Mouse (Mus musculus) heart, embryonic 14.5 days (tissue): ENCODE measurements around the gene Elavl1. TPM values are rescaled to one million over a fixed set of nuclear protein-coding genes. Genes with fewer than 3 reads are reported as not detected.
"Not testable (repeated sequence)": the region's sequence is repeated elsewhere in the genome, so short reads cannot be mapped to it uniquely, and the experiment has no call there.

ENCODE experiments used
- ATAC-seq: fragments of 200-750 bp; cut with Nextera tagmentation; 2 replicates; pipeline ENCODE4 v1.8.0; 2017; ENCODE audit warnings: low read depth, moderate TSS enrichment; ENCODE audit not compliant: insufficient number of reproducible peaks, insufficient read depth, low FRiP score
- H3K27ac ChIP-seq, 2 experiments: fragments of 200-500 bp in 1 of 2; fragments of 300-500 bp in 1 of 2; sonication (generic) in 1 of 2; replicated peaks in 1 of 2; 2 replicates each; pipeline ENCODE4 v1.5.1; 2012 to 2014; ENCODE audit warnings: low read depth in 2 of 2, low read length in 2 of 2, control low read depth in 1 of 2, mild to moderate bottlenecking in 1 of 2, mixed read lengths in 1 of 2; ENCODE audit not compliant: control insufficient read depth in 1 of 2, insufficient read depth in 1 of 2
- H3K27me3 ChIP-seq: fragments of 300-500 bp; sonication (generic); 2 replicates; pipeline ENCODE4 v1.6.1; 2014; ENCODE audit warnings: mild to moderate bottlenecking, low read length, control low read depth; ENCODE audit not compliant: control insufficient read depth, insufficient read depth
- H3K36me3 ChIP-seq: fragments of 300-500 bp; sonication (generic); 2 replicates; pipeline ENCODE4 v1.6.1; 2014; ENCODE audit warnings: mild to moderate bottlenecking, control low read depth, low read length, mixed read lengths; ENCODE audit not compliant: control insufficient read depth, insufficient read depth
- H3K4me1 ChIP-seq, 2 experiments: fragments of 200-500 bp in 1 of 2; fragments of 300-500 bp in 1 of 2; sonication (generic) in 1 of 2; 2 replicates each; pipeline ENCODE4 v1.6.1; 2012 to 2014; ENCODE audit warnings: low read length in 2 of 2, control low read depth in 1 of 2, mixed read lengths in 1 of 2; ENCODE audit not compliant: control insufficient read depth in 2 of 2, insufficient read depth in 2 of 2
- H3K4me2 ChIP-seq: fragments of 300-500 bp; sonication (generic); 2 replicates; pipeline ENCODE4 v1.6.1; 2014; ENCODE audit warnings: mild to moderate bottlenecking, low read length
- H3K4me3 ChIP-seq, 2 experiments: fragments of 200-500 bp in 1 of 2; fragments of 300-500 bp in 1 of 2; sonication (generic) in 1 of 2; 2 replicates each; pipeline ENCODE4 v1.5.1; 2012 to 2014; ENCODE audit warnings: low read length in 2 of 2, mild to moderate bottlenecking in 2 of 2, control low read depth in 1 of 2, low read depth in 1 of 2, moderate library complexity in 1 of 2; ENCODE audit not compliant: control insufficient read depth in 1 of 2, insufficient read depth in 1 of 2
- H3K9ac ChIP-seq: fragments of 300-500 bp; sonication (generic); 2 replicates; pipeline ENCODE4 v1.6.1; 2014; ENCODE audit warnings: mild to moderate bottlenecking, low read length
- H3K9me3 ChIP-seq: fragments of 300-500 bp; sonication (generic); 2 replicates; pipeline ENCODE4 v1.6.1; 2016; ENCODE audit warnings: low read length, control low read depth; ENCODE audit not compliant: control insufficient read depth
- WGBS: fragments of 180-500 bp; shearing (Covaris S2); extraction: QIAGEN DNeasy Blood & Tissue Kit; methylation state at CpG from one replicate; pipeline ENCODE4 v1.1.7; 2014; 5-methylcytosine and 5-hydroxymethylcytosine counted together
- polyA plus RNA-seq: library from polyadenylated mRNA; unstranded; fragments of >200 nt; fragmentation: Nextera tagmentation; extraction: Ambion mirVana; gene quantifications from 2 replicates; pipeline ENCODE4 v1.2.1, GENCODE M21; 2014

Gene Elavl1
- polyA plus RNA-seq, 1 experiment from 2014 or later, result 173 TPM

GRCm38 (mm10) chr8:4359362-4359761 lies 34.1 kb upstream of the Elavl1 start:
- Histone ChIP-seq H3K27me3 (no peaks in the 10 kb centered on the region), H3K27ac (no peak overlapping the region), H3K36me3 (no peaks in the 10 kb centered on the region), H3K9ac (no peak overlapping the region), H3K4me2 (no peak overlapping the region), H3K4me1 (no peaks in the 10 kb centered on the region), H3K9me3 (no peaks in the 10 kb centered on the region), H3K4me3 (no peak overlapping the region)
- ATAC-seq, result no peak
- WGBS, result 67% methylated on average over 3 of the region's 3 CpGs

GRCm38 (mm10) chr8:4355455-4355854 lies 30.2 kb upstream of the Elavl1 start:
- Histone ChIP-seq H3K9ac (no peak overlapping the region), H3K4me2 (no peak overlapping the region), H3K4me1 (no peaks in the 10 kb centered on the region), H3K27me3 (no peaks in the 10 kb centered on the region), H3K36me3 (no peaks in the 10 kb centered on the region), H3K4me3 (no peak overlapping the region), H3K27ac (no peak overlapping the region), H3K9me3 (no peaks in the 10 kb centered on the region)
- ATAC-seq, result no peak
- 86% methylated on average over 10 of the region's 10 CpGs for WGBS

GRCm38 (mm10) chr8:4354516-4354915 lies 29.3 kb upstream of the Elavl1 start:
- no peak for ATAC-seq
- H3K36me3 ChIP-seq, result no peaks in the 10 kb centered on the region
- H3K9ac ChIP-seq, result no peak overlapping the region
- H3K27me3 ChIP-seq, result no peaks in the 10 kb centered on the region
- no peaks in the 10 kb centered on the region for H3K4me1 ChIP-seq
- WGBS, result 83% methylated on average over 1 of the region's 1 CpGs
- H3K4me3 ChIP-seq, result no peak overlapping the region
- no peak overlapping the region for H3K27ac ChIP-seq
- no peak overlapping the region for H3K4me2 ChIP-seq
- no peaks in the 10 kb centered on the region for H3K9me3 ChIP-seq

- H3K36me3 ChIP-seq, result no peaks in the 10 kb centered on the region
- H3K4me2 ChIP-seq, result no peak overlapping the region
- WGBS, result 59% methylated on average over 4 of the region's 4 CpGs
- H3K4me3 ChIP-seq, result no peak overlapping the region
- H3K9me3 ChIP-seq, result no peaks in the 10 kb centered on the region
- no peak overlapping the region for H3K27ac ChIP-seq
- no peaks in the 10 kb centered on the region for H3K27me3 ChIP-seq
- no peak overlapping the region for H3K9ac ChIP-seq
- no peak for ATAC-seq
- no peaks in the 10 kb centered on the region for H3K4me1 ChIP-seq
These were observed 28.5 kb upstream of the Elavl1 start for GRCm38 (mm10) chr8:4353741-4354140.

- not testable (repeated sequence) for H3K4me3 ChIP-seq, H3K36me3 ChIP-seq, H3K4me1 ChIP-seq, ATAC-seq, H3K27ac ChIP-seq, H3K4me2 ChIP-seq, H3K9me3 ChIP-seq, H3K9ac ChIP-seq, H3K27me3 ChIP-seq
- 87% methylated on average over 6 of the region's 6 CpGs for WGBS
These were observed 27.3 kb upstream of the Elavl1 start for GRCm38 (mm10) chr8:4352562-4352961.

- 78% methylated on average over 3 of the region's 3 CpGs for WGBS
- no peak for ATAC-seq
- no peaks in the 10 kb centered on the region for H3K36me3 ChIP-seq
- H3K27ac ChIP-seq, result no peak overlapping the region
- H3K4me2 ChIP-seq, result no peak overlapping the region
- no peak overlapping the region for H3K9ac ChIP-seq
- no peaks in the 10 kb centered on the region for H3K9me3 ChIP-seq
- peaks cover 0 to 5% of the 10 kb centered on the region in 2 experiments; a peak in 2 of 4 replicates for H3K4me1 ChIP-seq
- H3K27me3 ChIP-seq, result no peaks in the 10 kb centered on the region
- no peak overlapping the region for H3K4me3 ChIP-seq
These were observed 25.4 kb upstream of the Elavl1 start for GRCm38 (mm10) chr8:4350618-4351017.

GRCm38 (mm10) chr8:4349335-4349734 lies 24.1 kb upstream of the Elavl1 start:
- no peaks in the 10 kb centered on the region for H3K36me3 ChIP-seq
- H3K9ac ChIP-seq, result no peak overlapping the region
- WGBS, result 58% methylated on average over 1 of the region's 1 CpGs
- H3K4me3 ChIP-seq, result no peak overlapping the region
- H3K4me1 ChIP-seq, result peaks cover 0 to 5% of the 10 kb centered on the region in 2 experiments; a peak in 2 of 4 replicates
- no peaks in the 10 kb centered on the region for H3K9me3 ChIP-seq
- no peak overlapping the region for H3K4me2 ChIP-seq
- no peak for ATAC-seq
- no peak overlapping the region for H3K27ac ChIP-seq
- no peaks in the 10 kb centered on the region for H3K27me3 ChIP-seq

- Histone ChIP-seq H3K4me1 (peaks cover 0 to 5% of the 10 kb centered on the region in 2 experiments; a peak in 2 of 4 replicates), H3K27ac (no peak overlapping the region), H3K27me3 (no peaks in the 10 kb centered on the region), H3K4me2 (peak overlapping the region; percentile 54), H3K9ac (no peak overlapping the region; the same call in 1 of the 2 replicates), H3K36me3 (no peaks in the 10 kb centered on the region), H3K9me3 (no peaks in the 10 kb centered on the region), H3K4me3 (0 out of 4 replicates have a peak overlapping the region, but pooled peaks of 1 of the 2 experiments have one; percentile 9)
- no peak for ATAC-seq
- 31% methylated on average over 12 of the region's 12 CpGs for WGBS
These were observed 23.1 kb upstream of the Elavl1 start for GRCm38 (mm10) chr8:4348275-4348674.
